In the genomic region with DNA sequence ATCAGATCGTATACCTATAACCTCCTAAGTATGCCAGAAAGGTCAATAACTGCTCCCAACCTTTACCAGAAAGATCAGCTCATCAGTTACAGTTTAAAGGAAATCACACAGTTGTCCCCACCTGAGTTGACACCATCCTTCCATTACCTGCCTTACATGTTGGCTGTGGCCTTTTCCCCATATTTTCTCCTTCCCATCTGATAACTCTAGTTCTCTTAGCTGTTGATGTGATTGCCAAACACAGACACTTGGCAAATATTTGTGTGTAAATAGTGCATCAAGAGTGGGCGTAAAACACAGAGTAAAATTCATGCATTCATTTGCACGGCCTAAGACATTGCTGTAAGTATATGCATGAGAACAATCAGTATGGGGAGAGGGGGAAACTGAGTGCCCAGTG, we compare ENCODE assay signal across 34 mouse cellular contexts.
"Had no signal": no experiment of that assay in that cellular context is flagged by ENCODE, and none has a peak within 500 bp of the region (broad histone marks: within the 10 kb centered on the region; RNA-seq: fewer than 3 reads in every experiment).

No protein-coding gene starts in this region.

- H3K9me3 ChIP-seq: heart, embryonic 10.5 days; heart, embryonic 12.5 days; heart, embryonic 13.5 days; heart, embryonic 15.5 days; hindbrain, embryonic 10.5 days; hindbrain, embryonic 12.5 days; hindbrain, embryonic 13.5 days; hindbrain, embryonic 15.5 days; intestine, embryonic 15.5 days; kidney, embryonic 15.5 days had no signal

- H3K27ac ChIP-seq: heart, adult 2 months; heart, embryonic 10.5 days; heart, embryonic 13.5 days; heart, embryonic 15.5 days; hindbrain, embryonic 10.5 days; hindbrain, embryonic 12.5 days; hindbrain, embryonic 13.5 days; hindbrain, embryonic 14.5 days; hindbrain, embryonic 15.5 days; hindbrain, postnatal 0 days; intestine, embryonic 15.5 days; kidney, embryonic 15.5 days; kidney, postnatal 0 days; layer of hippocampus, adult 2 months had no signal

- H3K4me3 ChIP-seq: heart, adult 2 months; heart, embryonic 10.5 days; heart, embryonic 12.5 days; heart, embryonic 13.5 days; heart, embryonic 15.5 days; hindbrain, embryonic 10.5 days; hindbrain, embryonic 12.5 days; hindbrain, embryonic 13.5 days; hindbrain, embryonic 15.5 days; intestine, embryonic 15.5 days; kidney, embryonic 15.5 days; layer of hippocampus, adult 2 months had no signal

- H3K36me3 ChIP-seq: heart, embryonic 10.5 days; heart, embryonic 12.5 days; heart, embryonic 13.5 days; heart, embryonic 15.5 days; hindbrain, embryonic 10.5 days; hindbrain, embryonic 12.5 days; hindbrain, embryonic 13.5 days; hindbrain, embryonic 15.5 days; intestine, embryonic 15.5 days; kidney, embryonic 15.5 days had no signal

- DNase-seq: heart, adult 2 months; heart, postnatal 10 days; heart, postnatal 14 days; heart, postnatal 36 days; heart, postnatal 4 days; kidney, adult 11 months; kidney, adult 18-20 months; kidney, adult 2 months; kidney, adult 8-10 months; kidney, adult 9 months; kidney, postnatal 10 days; kidney, postnatal 14 days; kidney, postnatal 25 days; kidney, postnatal 36 days; kidney, postnatal 4 days; layer of hippocampus, adult 9-11 months had no signal

- ATAC-seq: hindbrain, embryonic 16.5 days; hindbrain, postnatal 0 days; inflammation-experienced regulatory T-cells, adult 6 months; intestine, embryonic 15.5 days; intestine, embryonic 16.5 days had no signal

- H3K4me2 ChIP-seq: heart, embryonic 11.5 days; heart, embryonic 12.5 days; heart, embryonic 13.5 days; heart, embryonic 15.5 days; hindbrain, embryonic 12.5 days; hindbrain, embryonic 13.5 days; hindbrain, embryonic 14.5 days; hindbrain, embryonic 15.5 days; intestine, embryonic 15.5 days; kidney, embryonic 15.5 days had no signal

- H3K27me3 ChIP-seq: heart, embryonic 12.5 days; heart, embryonic 15.5 days; hindbrain, embryonic 12.5 days; hindbrain, embryonic 13.5 days; hindbrain, embryonic 15.5 days; intestine, embryonic 15.5 days; kidney, embryonic 15.5 days had no signal

- H3K9ac ChIP-seq: heart, embryonic 12.5 days; heart, embryonic 13.5 days; heart, embryonic 15.5 days; hindbrain, embryonic 12.5 days; hindbrain, embryonic 13.5 days; hindbrain, embryonic 14.5 days; hindbrain, embryonic 15.5 days; intestine, embryonic 15.5 days; kidney, embryonic 15.5 days had no signal
